Mouse (Mus musculus) kidney, adult 2 months (tissue): ENCODE data around the gene Nlgn2.

Experiments used
- CTCF ChIP-seq: fragments of 200-500 bp; conservative IDR thresholded peaks from 2 replicates; pipeline ENCODE4 v1.5.1; 2011; ENCODE audit warnings: low read depth, mild to moderate bottlenecking, control low read depth, low read length, moderate library complexity, mixed read lengths; ENCODE audit not compliant: insufficient read depth, insufficient read length
- POLR2A ChIP-seq: fragments of 200-500 bp; IDR thresholded peaks from one replicate; pipeline ENCODE4 v1.6.1; 2011; ENCODE audit warnings: low read depth, low read length, control low read depth

DNA sequence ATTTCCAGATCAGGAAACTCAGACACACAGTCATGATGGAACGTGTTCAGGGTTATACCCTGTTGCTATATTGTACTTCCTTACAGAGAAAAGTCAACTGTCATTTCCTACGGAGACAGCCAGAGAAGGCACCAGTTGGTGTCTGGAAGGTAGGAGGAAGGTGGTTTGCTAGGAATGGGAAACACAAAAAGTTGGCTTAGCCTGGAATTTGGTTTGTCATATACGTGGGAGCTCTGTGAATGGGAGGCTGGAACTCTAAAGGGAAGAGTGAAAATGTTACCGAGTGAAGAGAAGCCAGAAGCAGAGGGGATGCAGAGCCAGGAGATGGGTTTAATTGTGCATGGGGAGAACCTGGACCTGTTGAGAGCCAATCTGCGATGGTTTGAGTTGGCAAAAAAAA is 46.2 kb downstream of the Nlgn2 start:
- TF ChIP-seq CTCF (no peak), POLR2A (no peak)
